Mouse (Mus musculus): ENCODE results near the gene Ank2.

The Ank2 gene

GRCm38 (mm10) chr3:127292864-127293478 is 206.2 kb downstream of the Ank2 start:
- in situ Hi-C loops (cut with MboI): no loop called here

- in situ Hi-C loops (cut with MboI): no loop called here
Observed at GRCm38 (mm10) chr3:127282277-127282676, 216.9 kb downstream of the Ank2 start.

GRCm38 (mm10) chr3:127281390-127281789 is 217.8 kb downstream of the Ank2 start:
- in situ Hi-C loops (cut with MboI): no loop called here

- in situ Hi-C loops (cut with MboI): no loop called here
Observed at GRCm38 (mm10) chr3:127280376-127280775, 218.8 kb downstream of the Ank2 start.

- in situ Hi-C loops (cut with MboI): no loop called here
Observed at GRCm38 (mm10) chr3:127275953-127276352, 223.2 kb downstream of the Ank2 start.

GRCm38 (mm10) chr3:127272801-127273200 is 226.3 kb downstream of the Ank2 start:
- in situ Hi-C loops (cut with MboI): no loop called here

- in situ Hi-C loops (cut with MboI): no loop called here
Observed at GRCm38 (mm10) chr3:127269616-127270015, 229.5 kb downstream of the Ank2 start.

GRCm38 (mm10) chr3:127267846-127268245 is 231.3 kb downstream of the Ank2 start:
- in situ Hi-C loops (cut with MboI): no loop called here

- in situ Hi-C loops (cut with MboI): no loop called here
Observed at GRCm38 (mm10) chr3:127265732-127266131, 233.4 kb downstream of the Ank2 start.

GRCm38 (mm10) chr3:127265182-127265581 is 234.0 kb downstream of the Ank2 start:
- in situ Hi-C loops (cut with MboI): no loop called here

- in situ Hi-C loops (cut with MboI): no loop called here
Observed at GRCm38 (mm10) chr3:127260786-127261166, 238.4 kb downstream of the Ank2 start.

- in situ Hi-C loops (cut with MboI): no loop called here
Observed at GRCm38 (mm10) chr3:127260007-127260785, 239.0 kb downstream of the Ank2 start.

GRCm38 (mm10) chr3:127258466-127259075 is 240.6 kb downstream of the Ank2 start:
- in situ Hi-C loops (cut with MboI): no loop called here

GRCm38 (mm10) chr3:127257969-127258368 is 241.2 kb downstream of the Ank2 start:
- in situ Hi-C loops (cut with MboI): no loop called here

- in situ Hi-C loops (cut with MboI): no loop called here
Observed at GRCm38 (mm10) chr3:127257279-127257925, 241.7 kb downstream of the Ank2 start.

- in situ Hi-C loops (cut with MboI): no loop called here
Observed at GRCm38 (mm10) chr3:127256681-127257080, 242.5 kb downstream of the Ank2 start.

GRCm38 (mm10) chr3:127250930-127251329 is 248.2 kb downstream of the Ank2 start:
- in situ Hi-C loops (cut with MboI): no loop called here

- in situ Hi-C loops (cut with MboI): no loop called here
Observed at GRCm38 (mm10) chr3:127248611-127249010, 250.5 kb downstream of the Ank2 start.

- in situ Hi-C loops (cut with MboI): no loop called here
Observed at GRCm38 (mm10) chr3:127246989-127247708, 252.0 kb downstream of the Ank2 start.

- in situ Hi-C loops (cut with MboI): no loop called here
Observed at GRCm38 (mm10) chr3:127243928-127244642, 255.1 kb downstream of the Ank2 start.

GRCm38 (mm10) chr3:127242234-127242810 is 256.8 kb downstream of the Ank2 start:
- in situ Hi-C loops (cut with MboI): no loop called here

Data from mature B cell (primary cell).